Mouse (Mus musculus): Measurements from ENCODE around the gene Zfp879. TPM values are rescaled to one million over a fixed set of nuclear protein-coding genes. Genes with fewer than 3 reads are reported as not detected.

The Zfp879 gene
- polyA plus RNA-seq, 1 experiment from 2014 or later, result 2.0 TPM

GRCm38 (mm10) chr11:50797674-50798073 lies 43.7 kb downstream of the Zfp879 start:
- Histone ChIP-seq H3K27ac (ENCODE audit: low read depth, low read length) (no peak overlapping the region), H3K27me3 (replicated peaks; ENCODE audit: control insufficient read depth, insufficient read depth, low read length) (no peaks in the 10 kb centered on the region), H3K9ac (ENCODE audit: low read length) (no peak overlapping the region), H3K4me3 (ENCODE audit: low read depth, low read length) (no peak overlapping the region), H3K4me2 (ENCODE audit: low read length) (no peak overlapping the region), H3K4me1 (ENCODE audit: control insufficient read depth, insufficient read depth, low read length) (no peaks in the 10 kb centered on the region), H3K9me3 (replicated peaks; ENCODE audit: control insufficient read depth, low read length) (no peaks in the 10 kb centered on the region), H3K36me3 (ENCODE audit: control insufficient read depth, insufficient read depth, low read length) (no peaks in the 10 kb centered on the region)
- DNase-seq (ENCODE audit: low spot score) (no peak), ATAC-seq (no peak)
- WGBS, result 72% methylated on average over 11 of the region's 11 CpGs

Other genes with a start within 250 kb of the Zfp879 start
- 0.69 and 2.1 TPM in 2 replicates for gene Adamts2, start 239.5 kb downstream of the Zfp879 start, polyA plus RNA-seq (2014; fragmentation: Nextera tagmentation; extraction: Ambion mirVana)
- 56.7 and 77.1 TPM in 2 replicates for gene Zfp354c, start 13.8 kb downstream of the Zfp879 start, polyA plus RNA-seq (2014; fragmentation: Nextera tagmentation; extraction: Ambion mirVana)
- not detected in 2 replicates for gene Grm6, start 9.1 kb upstream of the Zfp879 start, polyA plus RNA-seq (2014; fragmentation: Nextera tagmentation; extraction: Ambion mirVana)
- gene Zfp454, start 46.1 kb upstream of the Zfp879 start, polyA plus RNA-seq (2014; fragmentation: Nextera tagmentation; extraction: Ambion mirVana), result 17.7 and 18.4 TPM in 2 replicates
- gene Zfp2, start 74.6 kb upstream of the Zfp879 start, polyA plus RNA-seq (2014; fragmentation: Nextera tagmentation; extraction: Ambion mirVana), result 51.0 and 57.0 TPM in 2 replicates
- gene Zfp354b, start 90.1 kb upstream of the Zfp879 start, polyA plus RNA-seq (2014; fragmentation: Nextera tagmentation; extraction: Ambion mirVana), result 3.2 and 4.3 TPM in 2 replicates
- not detected in 2 replicates for gene 4933414I15Rik, start 102.2 kb upstream of the Zfp879 start, polyA plus RNA-seq (2014; fragmentation: Nextera tagmentation; extraction: Ambion mirVana)
- gene Prop1, start 112.2 kb upstream of the Zfp879 start, polyA plus RNA-seq (2014; fragmentation: Nextera tagmentation; extraction: Ambion mirVana), result not detected in 2 replicates
- gene Olfr1378, start 125.0 kb upstream of the Zfp879 start, polyA plus RNA-seq (2014; fragmentation: Nextera tagmentation; extraction: Ambion mirVana), result not detected in 2 replicates
- gene Olfr1377, start 140.4 kb upstream of the Zfp879 start, polyA plus RNA-seq (2014; fragmentation: Nextera tagmentation; extraction: Ambion mirVana), result not detected in 2 replicates
- gene Olfr51, start 162.0 kb upstream of the Zfp879 start, polyA plus RNA-seq (2014; fragmentation: Nextera tagmentation; extraction: Ambion mirVana), result not detected in 2 replicates
- not detected in 2 replicates for gene Olfr54, start 172.7 kb upstream of the Zfp879 start, polyA plus RNA-seq (2014; fragmentation: Nextera tagmentation; extraction: Ambion mirVana)
- gene Olfr1375, start 206.6 kb upstream of the Zfp879 start, polyA plus RNA-seq (2014; fragmentation: Nextera tagmentation; extraction: Ambion mirVana), result not detected in 2 replicates
- gene Zfp354a, start 217.7 kb upstream of the Zfp879 start, polyA plus RNA-seq (2014; fragmentation: Nextera tagmentation; extraction: Ambion mirVana), result 11.1 and 15.0 TPM in 2 replicates